Mouse (Mus musculus): ENCODE results near the gene Dlx5. TPM values are rescaled to one million over a fixed set of nuclear protein-coding genes. Genes with fewer than 3 reads are reported as not detected.

Gene Dlx5
- under 1 TPM in 1 of 2 experiments, not detected in 1; 0.34 TPM for total RNA-seq (2021)

- intact Hi-C loops (cut with DNase I) = loop anchor here (10.0 kb wide), 1 partner anchor 577 kb away; no protein-coding TSS in a partner anchor
Measured at GRCm38 (mm10) chr6:6881638-6882190, at the start of gene Dlx5. Gene Dlx5 (minus strand): TSS chr6:6882085.

GRCm38 (mm10) chr6:6931507-6931906 is 49.6 kb upstream of the Dlx5 start:
- intact Hi-C loops (cut with DNase I) = no loop called here
- no peak for DNase-seq (ENCODE audit: low spot score)

More at GRCm38 (mm10) chr6:6881638-6882190, at the start of gene Dlx5:
- DNase-seq (ENCODE audit: low spot score) = no peak

GRCm38 (mm10) chr6:6930831-6931230 is 48.9 kb upstream of the Dlx5 start:
- no peak for DNase-seq (ENCODE audit: low spot score)
- intact Hi-C loops (cut with DNase I) = no loop called here

DNA sequence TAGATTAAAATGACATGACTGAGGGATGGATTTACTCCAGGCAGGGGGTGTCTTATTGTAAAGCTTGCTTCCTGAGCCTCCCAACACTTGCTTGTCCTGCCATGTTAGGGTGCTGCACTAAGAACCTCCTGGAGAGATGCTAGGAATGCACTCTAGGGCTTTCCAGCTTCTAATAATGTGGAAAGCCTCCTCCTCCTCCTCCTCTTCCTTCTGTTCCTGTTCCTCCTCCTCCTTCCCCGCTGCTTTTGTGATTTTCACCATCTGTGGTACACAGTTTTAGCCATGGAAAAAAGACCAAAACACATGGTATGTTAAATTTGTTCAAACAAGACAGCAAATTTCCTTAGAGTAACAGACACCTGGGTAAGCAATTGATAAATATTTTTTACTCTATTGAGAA is 43.4 kb upstream of the Dlx5 start:
- no peak for DNase-seq (ENCODE audit: low spot score)
- intact Hi-C loops (cut with DNase I) = no loop called here

GRCm38 (mm10) chr6:6917334-6917733 is 35.4 kb upstream of the Dlx5 start:
- intact Hi-C loops (cut with DNase I) = loop anchor here (5.0 kb wide), 1 partner anchor 1060 kb away; no protein-coding TSS in a partner anchor

DNA sequence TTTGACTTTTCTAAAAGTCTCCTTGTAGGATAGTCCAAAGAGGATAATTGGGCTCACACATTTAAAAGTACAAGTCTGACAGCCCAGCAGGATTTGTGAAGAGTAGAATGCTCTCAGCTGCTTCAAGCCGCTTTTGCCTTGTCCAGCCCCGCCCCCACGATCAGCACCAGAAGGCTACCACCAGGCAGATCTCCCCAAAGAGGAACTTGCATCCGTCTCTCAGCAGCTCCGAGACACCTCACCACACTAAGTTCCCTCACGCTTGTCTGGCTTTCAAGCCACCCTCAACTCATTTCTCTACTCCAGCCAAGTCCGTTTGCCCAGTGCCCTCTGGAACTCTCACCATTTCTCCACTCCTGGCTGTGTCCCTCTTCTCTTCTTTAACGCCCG is 33.6 kb upstream of the Dlx5 start:
- no peak for DNase-seq (ENCODE audit: low spot score)

More at GRCm38 (mm10) chr6:6917334-6917733, 35.4 kb upstream of the Dlx5 start:
- DNase-seq (ENCODE audit: low spot score) = no peak

GRCm38 (mm10) chr6:6914849-6915525 is 33.1 kb upstream of the Dlx5 start:
- DNase-seq (ENCODE audit: low spot score) = no peak
- intact Hi-C loops (cut with DNase I) = loop anchor here (2.0 to 5.0 kb wide), 3 partner anchors 24 to 1058 kb away; no protein-coding TSS in a partner anchor

More for the DNA sequence above, 33.6 kb upstream of the Dlx5 start:
- intact Hi-C loops (cut with DNase I) = loop anchor here (2.0 to 5.0 kb wide), 3 partner anchors 25 to 1058 kb away; no protein-coding TSS in a partner anchor

GRCm38 (mm10) chr6:6914304-6914703 is 32.4 kb upstream of the Dlx5 start:
- DNase-seq (ENCODE audit: low spot score) = no peak
- intact Hi-C loops (cut with DNase I) = loop anchor here (2.0 kb wide), 2 partner anchors 24 to 910 kb away; no protein-coding TSS in a partner anchor

- DNase-seq (ENCODE audit: low spot score) = peak; percentile 59
- intact Hi-C loops (cut with DNase I) = no loop called here
Measured at GRCm38 (mm10) chr6:6909586-6909985, 27.7 kb upstream of the Dlx5 start.

GRCm38 (mm10) chr6:6890047-6890446 is 8.2 kb upstream of the Dlx5 start:
- DNase-seq (ENCODE audit: low spot score) = no peak
- intact Hi-C loops (cut with DNase I) = loop anchor here (2.0 kb wide), 1 partner anchor 25 kb away; no protein-coding TSS in a partner anchor

GRCm38 (mm10) chr6:6886225-6886624 is 4.3 kb upstream of the Dlx5 start:
- DNase-seq (ENCODE audit: low spot score) = no peak
- intact Hi-C loops (cut with DNase I) = loop anchor here (5.0 to 10.0 kb wide), 3 partner anchors 581 to 1029 kb away; no protein-coding TSS in a partner anchor

- intact Hi-C loops (cut with DNase I) = loop anchor here (1.0 to 10.0 kb wide), 4 partner anchors 580 to 1028 kb away; no protein-coding TSS in a partner anchor
- no peak for DNase-seq (ENCODE audit: low spot score)
Measured at GRCm38 (mm10) chr6:6884897-6885296, 3.0 kb upstream of the Dlx5 start.

GRCm38 (mm10) chr6:6882266-6882797 is 447 bp upstream of the Dlx5 start:
- DNase-seq (ENCODE audit: low spot score) = no peak
- intact Hi-C loops (cut with DNase I) = loop anchor here (10.0 kb wide), 1 partner anchor 578 kb away; no protein-coding TSS in a partner anchor

GRCm38 (mm10) chr6:6881115-6881637 is 709 bp downstream of the Dlx5 start:
- DNase-seq (ENCODE audit: low spot score) = no peak
- intact Hi-C loops (cut with DNase I) = loop anchor here (10.0 kb wide), 1 partner anchor 576 kb away; no protein-coding TSS in a partner anchor

DNA sequence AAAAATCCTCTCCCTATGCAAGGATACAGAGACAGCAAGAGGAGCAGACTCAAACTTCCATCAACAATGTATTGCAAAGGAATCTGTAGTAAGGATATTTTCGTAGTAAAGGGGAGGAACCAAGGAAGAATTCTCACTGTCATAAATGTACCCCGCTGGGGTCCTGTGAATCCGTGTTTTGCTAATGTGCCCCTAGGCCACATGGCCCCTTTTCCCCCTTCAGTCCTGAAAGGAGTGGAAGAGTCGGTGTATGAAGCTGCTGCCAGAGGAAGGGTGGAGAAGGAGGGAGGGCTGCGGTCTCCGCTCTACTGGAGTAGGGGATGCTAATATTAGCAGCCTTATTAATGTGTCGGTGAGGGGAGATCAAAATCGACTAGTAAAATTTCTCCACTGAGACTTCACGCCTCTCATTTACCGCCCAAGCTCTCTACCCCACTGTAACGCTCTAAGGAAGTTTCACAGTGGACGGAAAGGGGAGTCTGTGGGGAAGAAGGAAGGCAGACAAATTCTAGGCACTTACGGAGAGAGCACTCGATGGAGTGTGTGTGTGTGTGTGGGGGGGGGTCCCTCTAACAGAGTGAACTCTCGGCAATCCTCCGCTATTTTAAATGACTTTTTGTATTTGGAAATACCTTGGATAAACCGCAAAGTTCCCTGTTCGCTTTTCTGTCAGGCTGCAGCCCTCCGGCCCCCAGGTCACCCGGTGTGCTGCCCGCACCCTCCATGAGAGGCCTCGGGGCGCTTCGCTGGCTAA is 1.3 kb downstream of the Dlx5 start:
- no peak for DNase-seq (ENCODE audit: low spot score)
- intact Hi-C loops (cut with DNase I) = loop anchor here (10.0 kb wide), 1 partner anchor 576 kb away; no protein-coding TSS in a partner anchor

DNA sequence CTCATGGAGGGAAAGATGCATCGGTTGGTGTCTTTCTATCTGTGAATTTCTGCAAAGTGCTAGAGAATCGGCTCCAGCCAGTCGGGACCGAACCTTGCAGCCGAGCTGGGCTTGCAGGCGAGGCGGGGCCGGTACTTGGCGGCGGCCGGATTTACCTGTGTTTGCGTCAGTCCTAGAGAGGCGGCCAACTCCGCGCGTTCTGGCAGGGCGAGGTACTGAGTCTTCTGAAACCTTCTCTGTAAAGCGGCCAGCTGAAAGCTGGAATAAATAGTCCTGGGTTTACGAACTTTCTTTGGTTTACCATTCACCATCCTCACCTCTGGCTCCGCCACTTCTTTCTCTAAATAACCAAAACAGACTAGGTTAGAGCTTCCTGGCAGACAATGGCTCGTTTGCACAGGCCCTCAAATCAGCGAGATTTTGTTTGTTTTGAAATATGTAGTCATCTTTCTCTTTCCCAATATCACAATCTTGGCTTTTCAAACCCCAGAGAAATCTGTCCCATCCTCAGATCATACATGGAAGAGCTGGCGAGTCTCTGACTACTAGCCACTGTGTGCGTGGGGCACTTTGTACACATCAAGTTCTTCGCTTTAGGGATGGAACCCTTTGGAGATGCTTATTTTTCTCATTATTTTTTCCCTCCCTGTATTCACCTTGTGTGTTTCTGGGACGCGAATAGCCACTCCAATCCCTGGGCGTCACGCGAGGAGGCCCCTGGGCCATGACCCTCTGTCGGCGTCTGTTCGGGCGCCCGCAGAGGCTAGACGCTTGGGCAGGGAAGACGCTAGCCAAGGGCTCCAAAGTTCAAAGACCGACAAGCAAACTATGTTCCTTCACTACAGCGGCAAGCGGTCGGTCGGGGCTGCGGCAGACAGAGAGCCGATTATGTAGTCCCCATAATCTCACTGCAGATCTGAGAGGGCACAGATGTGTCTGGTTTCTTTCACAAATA is 2.2 kb downstream of the Dlx5 start:
- no peak for DNase-seq (ENCODE audit: low spot score)
- intact Hi-C loops (cut with DNase I) = loop anchor here (10.0 kb wide), 1 partner anchor 575 kb away; no protein-coding TSS in a partner anchor

GRCm38 (mm10) chr6:6878841-6879291 is 3.0 kb downstream of the Dlx5 start:
- DNase-seq (ENCODE audit: low spot score) = no peak
- intact Hi-C loops (cut with DNase I) = no loop called here

Data from heart, postnatal 25 days (tissue).